Mouse (Mus musculus) thymus, postnatal 10 days (tissue): ENCODE results near the gene Cpe.

Experiments used
- DNase-seq, 2 experiments: peaks; one replicate each; pipeline ENCODE4 v3.0.0; 2021; ENCODE audit warnings: low spot score in 2 of 2

Gene Cpe

GRCm38 (mm10) chr8:64548054-64548850, 144.6 kb downstream of the Cpe start:
- DNase-seq: no peak

GRCm38 (mm10) chr8:64543441-64543840, 149.4 kb downstream of the Cpe start:
- no peak for DNase-seq
